Mouse (Mus musculus) myocyte (in vitro differentiated cells): Measurements from ENCODE around the gene Tmem123.

Source experiments
- MAX ChIP-seq: IDR thresholded peaks from one replicate; pipeline ENCODE4 v1.6.1; 2011; ENCODE audit warnings: low read depth, mild to moderate bottlenecking, control low read depth
- POLR2A ChIP-seq: IDR thresholded peaks from one replicate; pipeline ENCODE4 v1.6.1; 2011; ENCODE audit warnings: low read depth, mild to moderate bottlenecking, control low read depth, moderate library complexity; ENCODE audit not compliant: insufficient read length
- REST ChIP-seq: IDR thresholded peaks from one replicate; pipeline ENCODE4 v1.6.1; 2011; ENCODE audit warnings: mild to moderate bottlenecking, control low read depth, moderate library complexity; ENCODE audit not compliant: insufficient read depth, insufficient read length

DNA sequence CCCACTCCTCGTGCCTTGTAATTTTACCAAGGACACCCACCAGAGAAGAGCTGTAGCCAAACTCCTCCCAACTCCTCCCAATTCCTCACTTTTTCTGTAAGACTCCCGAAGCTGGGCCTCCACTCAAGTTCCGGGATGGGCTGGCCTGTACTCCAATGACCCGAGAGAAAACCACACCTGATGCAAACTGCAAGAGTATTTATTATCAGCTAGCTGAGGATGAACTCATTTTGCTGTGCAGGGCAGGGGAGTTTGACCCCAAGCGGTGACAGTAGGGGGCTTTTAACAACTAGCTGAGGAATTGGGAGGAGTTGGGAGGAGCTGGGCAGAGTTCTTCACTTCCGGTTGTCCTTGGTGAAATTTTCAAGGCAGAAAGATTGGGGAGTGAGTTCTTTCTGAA is 77.4 kb downstream of the Tmem123 start:
- TF ChIP-seq POLR2A (no peak), MAX (no peak), REST (no peak)
